Mouse (Mus musculus) intestine, postnatal 0 days (tissue): ENCODE results near the gene Sgsh. TPM values are rescaled to one million over a fixed set of nuclear protein-coding genes. Genes with fewer than 3 reads are reported as not detected.
"Not testable (repeated sequence)": the region's sequence is repeated elsewhere in the genome, so short reads cannot be mapped to it uniquely, and the experiment has no call there.

Experiments used
- ATAC-seq: fragments of 200-750 bp; cut with Nextera tagmentation; 2 replicates; pipeline ENCODE4 v1.8.0; 2017; ENCODE audit warnings: mild to moderate bottlenecking, moderate TSS enrichment, moderate library complexity
- H3K27ac ChIP-seq: fragments of 300-500 bp; sonication (generic); 2 replicates; pipeline ENCODE4 v1.5.1; 2014; ENCODE audit warnings: mild to moderate bottlenecking, low read depth, low read length, moderate library complexity
- H3K27me3 ChIP-seq: fragments of 300-500 bp; sonication (generic); replicated peaks from 2 replicates; pipeline ENCODE4 v1.6.1; 2014; ENCODE audit warnings: low read length, mixed read lengths; ENCODE audit not compliant: control insufficient read depth, insufficient read depth
- H3K36me3 ChIP-seq: fragments of 300-500 bp; sonication (generic); 2 replicates; pipeline ENCODE4 v1.6.1; 2014; ENCODE audit warnings: mild to moderate bottlenecking, moderate library complexity; ENCODE audit not compliant: control insufficient read depth, insufficient read depth
- H3K4me1 ChIP-seq: fragments of 300-500 bp; sonication (generic); replicated peaks from 2 replicates; pipeline ENCODE4 v1.6.1; 2014; ENCODE audit warnings: antibody characterized with exemption, low read length, mixed read lengths; ENCODE audit not compliant: control insufficient read depth, insufficient read depth
- H3K4me2 ChIP-seq: fragments of 300-500 bp; sonication (generic); replicated peaks from 2 replicates; pipeline ENCODE4 v1.6.1; 2014; ENCODE audit warnings: low read depth, mild to moderate bottlenecking, moderate library complexity
- H3K4me3 ChIP-seq: fragments of 300-500 bp; sonication (generic); 2 replicates; pipeline ENCODE4 v1.5.1; 2014; ENCODE audit warnings: low read depth, low read length
- H3K9ac ChIP-seq: fragments of 300-500 bp; sonication (generic); 2 replicates; pipeline ENCODE4 v1.6.1; 2014; ENCODE audit warnings: mild to moderate bottlenecking, low read depth, low read length
- H3K9me3 ChIP-seq: fragments of 300-500 bp; sonication (generic); 2 replicates; pipeline ENCODE4 v1.6.1; 2016; ENCODE audit warnings: mixed run types; ENCODE audit not compliant: control insufficient read depth
- CTCF ChIP-seq: sonication (generic); IDR thresholded peaks from 2 replicates; pipeline ENCODE4 v1.5.1; 2016; ENCODE audit warnings: low read depth, mild to moderate bottlenecking, control low read depth, antibody characterized with exemption, moderate library complexity
- WGBS: fragments of 180-500 bp; shearing (Covaris S2); extraction: QIAGEN DNeasy Blood & Tissue Kit; methylation state at CpG from one replicate; pipeline ENCODE4 v1.1.7; 2014; 5-methylcytosine and 5-hydroxymethylcytosine counted together
- polyA plus RNA-seq: library from polyadenylated mRNA; unstranded; fragments of >200 nt; fragmentation: Nextera tagmentation; extraction: Ambion mirVana; gene quantifications from 2 replicates; pipeline ENCODE4 v1.2.1, GENCODE M21; 2015

Sgsh gene
- polyA plus RNA-seq, 1 experiment from 2014 or later: 7.7 TPM

- peaks cover 4% of the 10 kb centered on the region; the same call in 1 of the 2 replicates for H3K4me1 ChIP-seq
- peak overlapping the region; percentile 90 for H3K27ac ChIP-seq
- WGBS: 4% methylated on average over 53 of the region's 53 CpGs
- peak; percentile 36 for ATAC-seq
- H3K9me3 ChIP-seq: no peaks in the 10 kb centered on the region
- H3K27me3 ChIP-seq: no peaks in the 10 kb centered on the region
- H3K4me2 ChIP-seq: peak overlapping the region; percentile 83
- H3K36me3 ChIP-seq: no peaks in the 10 kb centered on the region
- peak overlapping the region; percentile 77 for H3K9ac ChIP-seq
- H3K4me3 ChIP-seq: peak overlapping the region; percentile 66
- no peak for TF ChIP-seq CTCF
Observed at GRCm38 (mm10) chr11:119390271-119391231, 35.2 kb upstream of the Sgsh start.

- Histone ChIP-seq H3K27ac (peak overlapping the region; percentile 90), H3K36me3 (no peaks in the 10 kb centered on the region), H3K4me1 (0 out of 2 replicates have a peak, but pooled peaks cover 4% of the 10 kb centered on the region), H3K9ac (peak overlapping the region; percentile 77), H3K4me2 (peak overlapping the region; percentile 83), H3K9me3 (no peaks in the 10 kb centered on the region), H3K4me3 (peak overlapping the region; percentile 66), H3K27me3 (no peaks in the 10 kb centered on the region)
- WGBS: under 1% methylated on average over 35 of the region's 35 CpGs
- ATAC-seq: peak; percentile 24
- TF ChIP-seq CTCF: peak; percentile 76
Observed at GRCm38 (mm10) chr11:119389851-119390270, 34.5 kb upstream of the Sgsh start.

GRCm38 (mm10) chr11:119387273-119387672, 31.9 kb upstream of the Sgsh start:
- H3K9ac ChIP-seq, H3K4me1 ChIP-seq, H3K27ac ChIP-seq, H3K36me3 ChIP-seq, ATAC-seq, H3K27me3 ChIP-seq, H3K4me2 ChIP-seq, H3K4me3 ChIP-seq, H3K9me3 ChIP-seq: not testable (repeated sequence)
- WGBS: 20% methylated on average over 3 of the region's 3 CpGs

GRCm38 (mm10) chr11:119386306-119386705, 31.0 kb upstream of the Sgsh start:
- WGBS: 86% methylated on average over 5 of the region's 5 CpGs
- Histone ChIP-seq H3K27me3 (no peaks in the 10 kb centered on the region), H3K9me3 (no peaks in the 10 kb centered on the region)

GRCm38 (mm10) chr11:119384904-119385303, 29.6 kb upstream of the Sgsh start:
- TF ChIP-seq CTCF: no peak
- no peak overlapping the region for H3K9ac ChIP-seq
- WGBS: 78% methylated on average over 4 of the region's 4 CpGs
- no peak overlapping the region for H3K4me2 ChIP-seq
- no peak overlapping the region for H3K4me3 ChIP-seq
- H3K27me3 ChIP-seq: no peaks in the 10 kb centered on the region
- no peak for ATAC-seq
- H3K4me1 ChIP-seq: no peaks in the 10 kb centered on the region
- H3K9me3 ChIP-seq: no peaks in the 10 kb centered on the region
- H3K27ac ChIP-seq: no peak overlapping the region
- H3K36me3 ChIP-seq: peaks cover 8% of the 10 kb centered on the region; the same call in 1 of the 2 replicates

More at GRCm38 (mm10) chr11:119386306-119386705, 31.0 kb upstream of the Sgsh start:
- no peaks in the 10 kb centered on the region for H3K36me3 ChIP-seq
- H3K27ac ChIP-seq: no peak overlapping the region
- no peak for TF ChIP-seq CTCF
- H3K4me3 ChIP-seq: no peak overlapping the region
- H3K4me2 ChIP-seq: no peak overlapping the region
- ATAC-seq: no peak
- H3K4me1 ChIP-seq: no peaks in the 10 kb centered on the region
- H3K9ac ChIP-seq: no peak overlapping the region

GRCm38 (mm10) chr11:119382338-119382850, 27.1 kb upstream of the Sgsh start:
- no peak for TF ChIP-seq CTCF
- 77% methylated on average over 6 of the region's 6 CpGs for WGBS
- no peaks in the 10 kb centered on the region for H3K9me3 ChIP-seq
- no peak for ATAC-seq
- H3K27ac ChIP-seq: no peak overlapping the region
- H3K4me1 ChIP-seq: no peaks in the 10 kb centered on the region
- no peak overlapping the region for H3K4me2 ChIP-seq
- H3K4me3 ChIP-seq: no peak overlapping the region
- H3K9ac ChIP-seq: no peak overlapping the region
- H3K36me3 ChIP-seq: peaks cover 17% of the 10 kb centered on the region
- no peaks in the 10 kb centered on the region for H3K27me3 ChIP-seq
